Mouse (Mus musculus) limb, embryonic 10.5 days (tissue): ENCODE results near the gene Anapc4. TPM values are rescaled to one million over a fixed set of nuclear protein-coding genes. Genes with fewer than 3 reads are reported as not detected.

Experiments
- polyA plus RNA-seq: library from polyadenylated mRNA; unstranded; fragments of >200 nt; fragmentation: Nextera tagmentation; extraction: Ambion mirVana; gene quantifications from 2 replicates; pipeline ENCODE4 v1.2.1, GENCODE M21; 2016

Anapc4 gene
- polyA plus RNA-seq, 1 experiment from 2014 or later, result 132 TPM

Other genes with a start within 250 kb of the Anapc4 start
- 7.1 and 8.2 TPM in 2 replicates for gene Sepsecs, start 164.3 kb upstream of the Anapc4 start, polyA plus RNA-seq
- gene Pi4k2b, start 92.4 kb upstream of the Anapc4 start, polyA plus RNA-seq, result 13.3 and 16.5 TPM in 2 replicates
- gene Zcchc4, start 58.6 kb upstream of the Anapc4 start, polyA plus RNA-seq, result 24.4 and 24.9 TPM in 2 replicates
- not detected in 2 replicates for gene Slc34a2, start 204.1 kb downstream of the Anapc4 start, polyA plus RNA-seq